Mouse (Mus musculus): ENCODE results near the gene Sorbs1. TPM values are rescaled to one million over a fixed set of nuclear protein-coding genes. Genes with fewer than 3 reads are reported as not detected.

Sorbs1 gene
- polyA plus RNA-seq, 1 experiment = 38.8 TPM

DNA sequence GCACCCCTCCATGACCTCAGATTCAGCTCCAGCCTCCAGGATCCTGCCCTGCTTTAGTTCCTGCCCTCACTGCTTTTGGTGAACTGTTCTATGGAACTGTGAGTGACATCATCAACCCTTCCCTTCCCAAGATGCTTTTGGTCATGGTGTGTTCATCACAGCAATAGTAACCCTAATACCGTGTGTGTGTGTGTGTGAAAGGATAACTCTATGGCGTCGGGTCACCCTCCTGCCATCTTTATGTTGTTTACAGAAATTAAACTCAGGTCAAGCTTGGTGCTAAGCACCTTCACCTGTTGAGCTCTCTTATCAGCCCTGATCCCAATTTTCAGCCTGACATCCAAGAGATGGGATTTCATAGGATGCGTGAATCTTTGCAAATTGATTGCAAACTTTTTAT, 162.7 kb downstream of the Sorbs1 start:
- H3K4me2 ChIP-seq (ENCODE audit: low read depth) = no peak overlapping the region
- H3ac ChIP-seq (ENCODE audit: control insufficient read depth, insufficient read length) = no peak overlapping the region
- TF ChIP-seq POLR2A (IDR thresholded peaks at IDR 0.05; ENCODE audit: insufficient read length, low read depth) (no peak), CEBPB (IDR thresholded peaks at IDR 0.05; ENCODE audit: insufficient read depth, poor library complexity, severe bottlenecking) (no peak), USF1 (IDR thresholded peaks at IDR 0.05; ENCODE audit: low read depth) (no peak), E2F4 (IDR thresholded peaks at IDR 0.05; ENCODE audit: insufficient read depth) (no peak), MYOG (IDR thresholded peaks at IDR 0.05; ENCODE audit: control insufficient read depth in 1 of 3, insufficient read depth in 1 of 3, insufficient read length in 2 of 3, low read depth in 2 of 3) (no peak), REST (IDR thresholded peaks at IDR 0.05; ENCODE audit: insufficient read depth, insufficient read length) (no peak), TCF3 (IDR thresholded peaks at IDR 0.05; ENCODE audit: insufficient read length, low read depth) (no peak), SRF (IDR thresholded peaks at IDR 0.05; ENCODE audit: control insufficient read depth, insufficient read length, low read depth) (no peak), MAX (IDR thresholded peaks at IDR 0.05; ENCODE audit: low read depth) (no peak), TCF12 (IDR thresholded peaks at IDR 0.05; ENCODE audit: insufficient read depth, poor library complexity, severe bottlenecking) (no peak)
- H3K4me3 ChIP-seq = no peak overlapping the region
- peaks cover 5% of the 10 kb centered on the region for H3K36me3 ChIP-seq (ENCODE audit: control insufficient read depth, insufficient read depth)
- H3K79me2 ChIP-seq (ENCODE audit: control insufficient read depth, insufficient read depth) = no peaks in the 10 kb centered on the region
- H3K27me3 ChIP-seq (ENCODE audit: control insufficient read depth, insufficient read depth, insufficient read length) = no peaks in the 10 kb centered on the region

DNA sequence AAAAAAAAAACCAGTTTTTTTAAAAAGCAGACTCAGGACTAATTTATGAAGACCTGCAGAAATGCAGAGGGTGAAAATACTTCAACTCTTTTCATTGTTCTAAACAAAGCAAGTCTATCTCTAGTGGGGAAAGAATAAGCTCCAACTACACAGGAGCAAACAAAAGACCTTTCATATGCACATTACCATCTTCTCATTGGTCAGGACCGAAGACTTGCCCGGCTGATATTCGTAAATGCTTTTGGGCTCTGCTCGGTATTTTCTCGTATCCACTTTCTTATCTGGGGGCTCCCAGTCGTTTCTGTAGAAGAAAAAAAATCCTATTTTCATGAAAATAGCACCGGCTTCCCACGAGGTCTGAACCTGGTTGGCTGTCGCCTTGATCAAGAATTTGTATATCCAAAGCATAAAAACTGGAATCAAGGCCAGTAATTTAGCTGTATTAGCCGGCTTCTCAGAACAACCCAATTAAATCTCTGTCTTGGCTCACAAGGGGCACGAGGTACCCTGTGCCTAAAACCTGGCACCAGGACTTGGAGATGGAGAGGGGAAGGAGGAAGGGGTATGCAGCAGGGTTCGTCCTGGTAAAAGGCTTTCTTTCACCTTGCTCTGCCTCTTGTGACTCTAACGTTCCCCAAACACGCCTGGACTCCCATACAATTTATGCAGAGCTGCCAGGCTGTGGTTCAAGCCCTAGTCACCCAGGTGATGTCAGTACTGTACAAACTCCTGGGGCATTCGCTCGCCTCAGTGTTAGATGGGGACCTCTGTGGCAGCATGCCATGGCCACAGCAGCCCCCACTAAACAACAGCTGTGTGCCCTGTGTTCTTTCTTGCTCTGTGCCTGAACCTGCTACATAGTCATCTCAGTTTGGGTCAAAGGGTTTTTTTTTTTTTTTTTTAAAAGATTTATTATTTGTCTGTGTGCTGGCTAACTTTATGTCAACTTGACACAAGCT, 163.6 kb downstream of the Sorbs1 start:
- Histone ChIP-seq H3K36me3 (ENCODE audit: control insufficient read depth, insufficient read depth) (peaks cover 5% of the 10 kb centered on the region), H3K27me3 (ENCODE audit: control insufficient read depth, insufficient read depth, insufficient read length) (no peaks in the 10 kb centered on the region), H3K4me2 (ENCODE audit: low read depth) (no peak overlapping the region), H3K4me3 (no peak overlapping the region), H3K79me2 (ENCODE audit: control insufficient read depth, insufficient read depth) (no peaks in the 10 kb centered on the region), H3ac (ENCODE audit: control insufficient read depth, insufficient read length) (no peak overlapping the region)
- no peak for TF ChIP-seq POLR2AphosphoS2 (IDR thresholded peaks at IDR 0.05; ENCODE audit: insufficient read length, low read depth)
- TF ChIP-seq MAX (IDR thresholded peaks at IDR 0.05; ENCODE audit: low read depth) = no peak
- TF ChIP-seq SRF (IDR thresholded peaks at IDR 0.05; ENCODE audit: control insufficient read depth, insufficient read length, low read depth) = no peak
- TF ChIP-seq E2F4 (IDR thresholded peaks at IDR 0.05; ENCODE audit: insufficient read depth) = no peak
- no peak for TF ChIP-seq CEBPB (IDR thresholded peaks at IDR 0.05; ENCODE audit: insufficient read depth, poor library complexity, severe bottlenecking)
- TF ChIP-seq MYOD1 (IDR thresholded peaks at IDR 0.05; ENCODE audit: control insufficient read depth in 1 of 3, insufficient read length in 2 of 3, low read depth in 2 of 3) = no peak
- no peak for TF ChIP-seq REST (IDR thresholded peaks at IDR 0.05; ENCODE audit: insufficient read depth, insufficient read length)

DNA sequence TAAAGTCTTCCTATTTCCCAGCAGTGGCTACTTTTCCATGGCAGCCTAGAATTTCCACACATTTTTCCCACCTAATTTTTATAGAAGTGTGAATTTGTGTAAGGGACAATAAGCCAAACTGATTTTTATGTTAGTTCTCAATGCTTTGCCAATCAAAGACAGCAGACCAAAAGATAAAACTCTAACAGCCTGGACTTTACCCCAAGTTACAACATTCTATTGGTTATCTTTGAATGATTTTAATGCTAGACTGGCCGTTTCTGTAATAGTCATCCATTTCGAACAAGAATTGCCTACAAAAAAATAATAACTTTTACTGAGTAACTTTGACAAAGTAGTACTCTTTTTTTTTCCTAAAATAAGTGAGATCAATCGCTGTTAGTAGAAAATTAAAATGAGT, 164.3 kb downstream of the Sorbs1 start:
- H3K79me2 ChIP-seq (ENCODE audit: control insufficient read depth, insufficient read depth) = no peaks in the 10 kb centered on the region
- no peak overlapping the region for H3K4me3 ChIP-seq
- peaks cover 5% of the 10 kb centered on the region for H3K36me3 ChIP-seq (ENCODE audit: control insufficient read depth, insufficient read depth)
- TF ChIP-seq POLR2A (IDR thresholded peaks at IDR 0.05; ENCODE audit: insufficient read length, low read depth) = no peak
- TF ChIP-seq MAX (IDR thresholded peaks at IDR 0.05; ENCODE audit: low read depth) = no peak
- TF ChIP-seq E2F4 (IDR thresholded peaks at IDR 0.05; ENCODE audit: insufficient read depth) = no peak
- no peak for TF ChIP-seq CEBPB (IDR thresholded peaks at IDR 0.05; ENCODE audit: insufficient read depth, poor library complexity, severe bottlenecking)
- TF ChIP-seq MYOG (IDR thresholded peaks at IDR 0.05; ENCODE audit: control insufficient read depth in 1 of 3, insufficient read depth in 1 of 3, insufficient read length in 2 of 3, low read depth in 2 of 3) = no peak
- no peak for TF ChIP-seq REST (IDR thresholded peaks at IDR 0.05; ENCODE audit: insufficient read depth, insufficient read length)
- TF ChIP-seq MYOD1 (IDR thresholded peaks at IDR 0.05; ENCODE audit: control insufficient read depth in 1 of 3, insufficient read length in 2 of 3, low read depth in 2 of 3) = no peak
- no peak for TF ChIP-seq TCF12 (IDR thresholded peaks at IDR 0.05; ENCODE audit: insufficient read depth, poor library complexity, severe bottlenecking)
- no peak for TF ChIP-seq TCF3 (IDR thresholded peaks at IDR 0.05; ENCODE audit: insufficient read length, low read depth)
- TF ChIP-seq USF1 (IDR thresholded peaks at IDR 0.05; ENCODE audit: low read depth) = no peak
- no peak for TF ChIP-seq SRF (IDR thresholded peaks at IDR 0.05; ENCODE audit: control insufficient read depth, insufficient read length, low read depth)
- no peak for TF ChIP-seq POLR2AphosphoS2 (IDR thresholded peaks at IDR 0.05; ENCODE audit: insufficient read length, low read depth)
- H3ac ChIP-seq (ENCODE audit: control insufficient read depth, insufficient read length) = no peak overlapping the region
- no peak overlapping the region for H3K4me2 ChIP-seq (ENCODE audit: low read depth)
- no peaks in the 10 kb centered on the region for H3K27me3 ChIP-seq (ENCODE audit: control insufficient read depth, insufficient read depth, insufficient read length)

- H3K27me3 ChIP-seq (ENCODE audit: control insufficient read depth, insufficient read depth, insufficient read length) = no peaks in the 10 kb centered on the region
- peaks cover 5% of the 10 kb centered on the region for H3K36me3 ChIP-seq (ENCODE audit: control insufficient read depth, insufficient read depth)
- H3K4me2 ChIP-seq (ENCODE audit: low read depth) = no peak overlapping the region
- no peak overlapping the region for H3K4me3 ChIP-seq
- no peaks in the 10 kb centered on the region for H3K79me2 ChIP-seq (ENCODE audit: control insufficient read depth, insufficient read depth)
- H3ac ChIP-seq (ENCODE audit: control insufficient read depth, insufficient read length) = no peak overlapping the region
- TF ChIP-seq REST (IDR thresholded peaks at IDR 0.05; ENCODE audit: insufficient read depth, insufficient read length) (no peak), MAX (IDR thresholded peaks at IDR 0.05; ENCODE audit: low read depth) (no peak), MYOG (IDR thresholded peaks at IDR 0.05; ENCODE audit: control insufficient read depth in 1 of 3, insufficient read depth in 1 of 3, insufficient read length in 2 of 3, low read depth in 2 of 3) (no peak), MYOD1 (IDR thresholded peaks at IDR 0.05; ENCODE audit: control insufficient read depth in 1 of 3, insufficient read length in 2 of 3, low read depth in 2 of 3) (no peak), SRF (IDR thresholded peaks at IDR 0.05; ENCODE audit: control insufficient read depth, insufficient read length, low read depth) (no peak), POLR2AphosphoS2 (IDR thresholded peaks at IDR 0.05; ENCODE audit: insufficient read length, low read depth) (no peak), TCF3 (IDR thresholded peaks at IDR 0.05; ENCODE audit: insufficient read length, low read depth) (no peak), USF1 (IDR thresholded peaks at IDR 0.05; ENCODE audit: low read depth) (no peak), TCF12 (IDR thresholded peaks at IDR 0.05; ENCODE audit: insufficient read depth, poor library complexity, severe bottlenecking) (no peak), E2F4 (IDR thresholded peaks at IDR 0.05; ENCODE audit: insufficient read depth) (no peak), CEBPB (IDR thresholded peaks at IDR 0.05; ENCODE audit: insufficient read depth, poor library complexity, severe bottlenecking) (no peak), POLR2A (IDR thresholded peaks at IDR 0.05; ENCODE audit: insufficient read length, low read depth) (no peak)
Observed at GRCm38 (mm10) chr19:40348652-40349051, 164.9 kb downstream of the Sorbs1 start.

Measured in myocyte (in vitro differentiated cells).